Mouse (Mus musculus): ENCODE data around the gene Man2a1. TPM values are rescaled to one million over a fixed set of nuclear protein-coding genes. Genes with fewer than 3 reads are reported as not detected.
"Not testable (repeated sequence)": the region's sequence is repeated elsewhere in the genome, so short reads cannot be mapped to it uniquely, and the experiment has no call there.

The Man2a1 gene
- polyA plus RNA-seq, 1 experiment from 2014 or later = 3.0 TPM

DNA sequence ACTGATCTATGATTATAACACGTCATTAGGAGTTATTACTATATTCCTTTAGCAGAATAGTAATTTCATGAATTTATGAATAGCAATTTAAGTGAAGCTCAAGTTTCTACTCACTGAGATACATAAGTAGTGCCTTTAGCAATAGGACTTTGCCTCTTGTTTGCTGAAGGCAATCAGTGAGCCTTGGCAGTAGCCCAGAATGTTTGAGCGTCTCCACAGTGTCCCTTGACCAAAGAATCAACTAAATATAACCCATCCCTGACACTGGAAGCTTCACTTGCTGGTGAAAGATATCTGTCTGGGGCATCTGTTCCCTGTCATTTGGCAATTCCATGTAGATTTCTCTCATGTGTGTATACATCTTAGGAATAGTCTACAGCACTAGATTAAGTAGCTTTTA lies 147.6 kb downstream of the Man2a1 start:
- ATAC-seq (ENCODE audit: low FRiP score) (no peak), DNase-seq (ENCODE audit: low spot score, missing footprints) (no peak)
- Histone ChIP-seq H3K4me3 (ENCODE audit: low read depth, low read length) (no peak overlapping the region), H3K9me3 (ENCODE audit: control insufficient read depth, low read length) (no peaks in the 10 kb centered on the region; the same call in 1 of the 2 replicates), H3K27ac (ENCODE audit: low read depth, low read length) (no peak overlapping the region), H3K4me1 (ENCODE audit: control insufficient read depth, insufficient read depth, low read length) (no peaks in the 10 kb centered on the region), H3K4me2 (no peak overlapping the region), H3K27me3 (ENCODE audit: control insufficient read depth, insufficient read depth, low read length) (no peaks in the 10 kb centered on the region), H3K36me3 (ENCODE audit: control insufficient read depth, insufficient read depth, low read length) (no peaks in the 10 kb centered on the region), H3K9ac (ENCODE audit: low read length) (no peak overlapping the region)
- WGBS = 93% methylated on average over 2 of the region's 2 CpGs

DNA sequence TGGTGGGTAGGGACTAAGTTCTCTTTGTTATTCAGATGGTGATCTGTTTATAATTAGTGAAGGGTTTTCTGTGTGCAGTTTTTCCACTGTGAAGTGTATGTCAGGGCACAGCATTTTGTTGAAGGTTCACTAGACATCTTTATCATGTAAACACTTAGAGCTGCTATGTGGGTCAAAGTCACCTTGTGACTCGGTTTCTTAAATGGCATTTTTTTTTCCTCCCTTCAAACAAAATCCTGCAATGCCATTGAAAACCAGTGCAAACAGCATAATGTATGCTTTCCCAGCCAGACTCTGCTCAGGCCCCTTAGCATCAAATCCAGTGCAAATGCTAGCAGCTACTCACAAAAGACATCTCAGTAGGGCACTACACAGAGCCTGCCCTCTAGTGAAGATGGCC lies 148.6 kb downstream of the Man2a1 start:
- no peaks in the 10 kb centered on the region for H3K27me3 ChIP-seq (ENCODE audit: control insufficient read depth, insufficient read depth, low read length)
- no peaks in the 10 kb centered on the region; the same call in 1 of the 2 replicates for H3K9me3 ChIP-seq (ENCODE audit: control insufficient read depth, low read length)
- no peak overlapping the region for H3K9ac ChIP-seq (ENCODE audit: low read length)
- no peak for DNase-seq (ENCODE audit: low spot score, missing footprints)
- no peak overlapping the region for H3K4me2 ChIP-seq
- no peak for ATAC-seq (ENCODE audit: low FRiP score)
- 71% methylated on average over 1 of the region's 1 CpGs for WGBS
- no peak overlapping the region for H3K4me3 ChIP-seq (ENCODE audit: low read depth, low read length)
- H3K27ac ChIP-seq (ENCODE audit: low read depth, low read length) = no peak overlapping the region
- H3K36me3 ChIP-seq (ENCODE audit: control insufficient read depth, insufficient read depth, low read length) = no peaks in the 10 kb centered on the region
- no peaks in the 10 kb centered on the region for H3K4me1 ChIP-seq (ENCODE audit: control insufficient read depth, insufficient read depth, low read length)

DNA sequence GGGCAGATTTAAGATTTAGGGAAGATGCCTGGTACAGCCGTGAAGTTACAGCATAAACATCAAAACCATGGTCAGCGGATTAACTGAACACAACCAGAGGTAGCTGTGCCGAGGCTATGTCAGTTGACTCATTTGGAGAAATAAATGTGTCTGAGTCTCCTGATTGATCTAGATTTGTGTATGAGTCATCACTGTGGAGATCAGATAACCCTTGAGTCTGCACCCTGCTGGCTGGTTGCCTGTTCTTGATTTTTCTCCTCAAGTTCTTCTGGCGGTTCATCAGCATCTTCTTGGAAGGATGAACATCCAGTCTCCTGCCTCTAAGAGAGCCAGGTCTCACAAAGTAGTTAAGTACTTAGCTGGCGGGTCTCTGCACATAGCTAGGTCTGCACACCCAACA lies 150.7 kb downstream of the Man2a1 start:
- DNase-seq (ENCODE audit: low spot score, missing footprints) (no peak), ATAC-seq (ENCODE audit: low FRiP score) (no peak)
- H3K9ac ChIP-seq (ENCODE audit: low read length) = no peak overlapping the region
- no peaks in the 10 kb centered on the region for H3K36me3 ChIP-seq (ENCODE audit: control insufficient read depth, insufficient read depth, low read length)
- H3K9me3 ChIP-seq (ENCODE audit: control insufficient read depth, low read length) = no peaks in the 10 kb centered on the region
- H3K27ac ChIP-seq (ENCODE audit: low read depth, low read length) = no peak overlapping the region
- no peaks in the 10 kb centered on the region for H3K4me1 ChIP-seq (ENCODE audit: control insufficient read depth, insufficient read depth, low read length)
- WGBS = 88% methylated on average over 5 of the region's 5 CpGs
- no peak overlapping the region for H3K4me3 ChIP-seq (ENCODE audit: low read depth, low read length)
- no peaks in the 10 kb centered on the region for H3K27me3 ChIP-seq (ENCODE audit: control insufficient read depth, insufficient read depth, low read length)
- H3K4me2 ChIP-seq = no peak overlapping the region

DNA sequence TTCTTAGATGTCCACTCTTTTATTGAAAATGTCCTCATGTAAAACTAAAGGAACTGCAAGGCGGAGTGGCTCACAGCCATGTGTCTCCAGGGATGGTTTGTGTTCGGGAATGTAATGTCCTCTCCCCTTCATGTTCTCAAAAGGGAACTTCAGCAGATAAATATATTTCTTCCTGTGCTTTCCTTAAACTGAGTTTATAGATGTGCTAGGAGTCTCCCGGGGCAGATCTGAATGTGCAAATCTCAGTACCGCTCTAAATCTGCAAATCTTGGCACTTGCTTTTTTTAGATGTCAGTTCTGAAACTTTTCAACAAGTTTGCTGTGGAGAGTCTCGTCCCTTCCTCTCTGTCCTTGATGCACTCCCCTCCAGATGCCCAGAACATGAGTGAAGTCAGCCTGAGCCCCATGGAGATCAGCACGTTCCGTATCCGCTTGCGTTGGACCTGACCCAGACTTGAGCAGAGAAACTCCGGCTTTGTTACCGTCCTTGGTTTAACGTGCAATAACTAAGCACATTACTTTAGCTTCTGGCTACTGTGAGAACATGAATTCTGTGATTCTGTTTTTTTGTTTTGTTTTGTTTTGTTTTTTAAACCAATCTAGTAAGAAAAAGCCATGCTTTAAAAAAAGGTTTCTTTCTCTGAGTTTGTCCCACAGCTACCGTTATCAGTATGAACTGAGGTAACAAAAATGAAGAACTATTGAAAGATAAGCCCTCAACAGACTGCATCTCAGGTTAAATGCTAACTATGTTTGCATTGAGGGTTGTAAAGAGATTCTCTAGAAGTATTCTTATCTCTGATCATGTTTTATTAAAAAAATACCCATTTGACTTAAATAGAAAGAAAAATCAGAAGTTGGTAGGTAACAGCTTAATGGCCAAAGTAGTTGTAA lies 151.8 kb downstream of the Man2a1 start:
- no peaks in the 10 kb centered on the region for H3K9me3 ChIP-seq (ENCODE audit: control insufficient read depth, low read length)
- WGBS = 94% methylated on average over 13 of the region's 13 CpGs
- H3K36me3 ChIP-seq (ENCODE audit: control insufficient read depth, insufficient read depth, low read length) = no peaks in the 10 kb centered on the region
- DNase-seq (ENCODE audit: low spot score, missing footprints) = peak; percentile 66
- no peaks in the 10 kb centered on the region for H3K4me1 ChIP-seq (ENCODE audit: control insufficient read depth, insufficient read depth, low read length)
- H3K4me2 ChIP-seq = no peak overlapping the region
- no peak overlapping the region for H3K27ac ChIP-seq (ENCODE audit: low read depth, low read length)
- no peak overlapping the region for H3K4me3 ChIP-seq (ENCODE audit: low read depth, low read length)
- no peak overlapping the region for H3K9ac ChIP-seq (ENCODE audit: low read length)
- ATAC-seq (ENCODE audit: low FRiP score) = no peak
- H3K27me3 ChIP-seq (ENCODE audit: control insufficient read depth, insufficient read depth, low read length) = no peaks in the 10 kb centered on the region

- Histone ChIP-seq H3K4me2 (no peak overlapping the region), H3K4me1 (ENCODE audit: control insufficient read depth, insufficient read depth, low read length) (no peaks in the 10 kb centered on the region), H3K9me3 (ENCODE audit: control insufficient read depth, low read length) (no peaks in the 10 kb centered on the region), H3K36me3 (ENCODE audit: control insufficient read depth, insufficient read depth, low read length) (no peaks in the 10 kb centered on the region), H3K4me3 (ENCODE audit: low read depth, low read length) (no peak overlapping the region), H3K27ac (ENCODE audit: low read depth, low read length) (no peak overlapping the region), H3K27me3 (ENCODE audit: control insufficient read depth, insufficient read depth, low read length) (no peaks in the 10 kb centered on the region), H3K9ac (ENCODE audit: low read length) (no peak overlapping the region)
- WGBS = 88% methylated on average over 6 of the region's 6 CpGs
- DNase-seq (ENCODE audit: low spot score, missing footprints) = no peak
- ATAC-seq (ENCODE audit: low FRiP score) = no peak
Observed at GRCm38 (mm10) chr17:64753507-64753906, 153.0 kb downstream of the Man2a1 start.

DNA sequence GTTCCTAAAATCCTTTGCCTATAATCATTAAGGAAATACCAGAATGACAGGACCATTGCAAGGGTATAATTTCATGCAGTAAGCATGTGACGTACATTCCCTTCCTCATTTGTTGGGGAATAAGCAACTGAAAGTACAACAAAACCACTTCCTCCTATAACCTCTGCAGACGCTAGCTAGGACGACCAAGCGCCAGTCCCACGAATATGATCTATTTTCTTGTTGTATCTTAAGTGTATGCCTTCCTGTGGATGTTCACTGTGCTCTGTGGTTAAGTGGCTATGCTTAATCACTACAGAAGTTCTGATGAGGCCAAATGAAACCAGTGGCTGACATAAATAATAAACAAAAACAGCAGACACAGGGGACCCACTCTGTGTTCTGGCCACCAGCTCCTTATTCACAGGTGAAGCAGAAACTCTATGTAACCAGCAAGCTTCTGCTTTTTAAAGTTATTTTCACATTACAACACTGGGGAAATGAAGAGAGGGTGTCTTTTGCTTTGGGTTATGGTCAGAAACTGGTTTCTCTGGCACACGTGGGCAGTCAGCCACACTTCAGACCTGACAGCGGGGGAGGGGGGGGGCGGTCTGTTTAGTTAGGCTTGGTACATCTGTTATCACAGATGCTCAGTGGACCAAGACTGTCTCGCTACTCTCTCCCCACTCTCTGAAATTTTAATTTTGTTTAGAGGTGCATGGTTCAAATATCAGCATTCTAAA lies 153.8 kb downstream of the Man2a1 start:
- H3K9me3 ChIP-seq (ENCODE audit: control insufficient read depth, low read length) = no peaks in the 10 kb centered on the region
- H3K4me2 ChIP-seq = no peak overlapping the region
- H3K9ac ChIP-seq (ENCODE audit: low read length) = no peak overlapping the region
- no peaks in the 10 kb centered on the region for H3K27me3 ChIP-seq (ENCODE audit: control insufficient read depth, insufficient read depth, low read length)
- ATAC-seq (ENCODE audit: low FRiP score) = peak; percentile 57; the same call in 1 of the 2 replicates
- no peaks in the 10 kb centered on the region for H3K36me3 ChIP-seq (ENCODE audit: control insufficient read depth, insufficient read depth, low read length)
- no peak overlapping the region for H3K4me3 ChIP-seq (ENCODE audit: low read depth, low read length)
- no peak for DNase-seq (ENCODE audit: low spot score, missing footprints)
- 74% methylated on average over 9 of the region's 9 CpGs for WGBS
- H3K4me1 ChIP-seq (ENCODE audit: control insufficient read depth, insufficient read depth, low read length) = no peaks in the 10 kb centered on the region
- H3K27ac ChIP-seq (ENCODE audit: low read depth, low read length) = no peak overlapping the region

DNA sequence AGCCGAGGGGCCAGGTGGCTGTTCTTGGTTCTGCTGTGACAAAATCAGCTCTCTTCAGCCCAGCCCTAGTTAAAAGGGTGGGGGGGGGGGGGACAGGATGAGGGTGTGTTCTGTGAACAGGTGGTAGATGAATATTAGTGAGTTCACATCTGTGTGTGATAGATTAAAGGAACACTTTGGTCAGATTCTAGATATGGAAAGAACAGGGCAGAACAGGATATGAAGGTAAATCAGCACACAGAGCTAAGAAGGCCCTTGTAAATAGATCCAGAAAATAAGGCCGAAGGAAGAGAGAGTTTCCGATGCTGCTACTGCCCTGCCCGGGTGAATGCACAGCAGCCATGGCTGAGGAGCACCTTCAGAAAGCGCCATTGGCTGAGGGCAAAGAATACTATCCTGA lies 154.7 kb downstream of the Man2a1 start:
- ATAC-seq (ENCODE audit: low FRiP score) = 0 out of 2 replicates have a peak, but pooled peaks have one; percentile 35
- Histone ChIP-seq H3K4me2 (no peak overlapping the region), H3K4me3 (ENCODE audit: low read depth, low read length) (no peak overlapping the region), H3K9me3 (ENCODE audit: control insufficient read depth, low read length) (no peaks in the 10 kb centered on the region), H3K4me1 (ENCODE audit: control insufficient read depth, insufficient read depth, low read length) (no peaks in the 10 kb centered on the region), H3K27ac (ENCODE audit: low read depth, low read length) (no peak overlapping the region), H3K27me3 (ENCODE audit: control insufficient read depth, insufficient read depth, low read length) (no peaks in the 10 kb centered on the region), H3K9ac (ENCODE audit: low read length) (no peak overlapping the region), H3K36me3 (ENCODE audit: control insufficient read depth, insufficient read depth, low read length) (no peaks in the 10 kb centered on the region)
- WGBS = 75% methylated on average over 5 of the region's 5 CpGs
- no peak for DNase-seq (ENCODE audit: low spot score, missing footprints)

- not testable (repeated sequence) for H3K36me3 ChIP-seq (ENCODE audit: control insufficient read depth, insufficient read depth, low read length); ATAC-seq (ENCODE audit: low FRiP score); H3K9ac ChIP-seq (ENCODE audit: low read length); H3K9me3 ChIP-seq (ENCODE audit: control insufficient read depth, low read length); H3K4me3 ChIP-seq (ENCODE audit: low read depth, low read length); H3K4me1 ChIP-seq (ENCODE audit: control insufficient read depth, insufficient read depth, low read length); H3K4me2 ChIP-seq; H3K27ac ChIP-seq (ENCODE audit: low read depth, low read length); H3K27me3 ChIP-seq (ENCODE audit: control insufficient read depth, insufficient read depth, low read length); DNase-seq (ENCODE audit: low spot score, missing footprints)
- WGBS = 87% methylated on average over 3 of the region's 4 CpGs
Observed at GRCm38 (mm10) chr17:64762651-64763050, 162.1 kb downstream of the Man2a1 start.

DNA sequence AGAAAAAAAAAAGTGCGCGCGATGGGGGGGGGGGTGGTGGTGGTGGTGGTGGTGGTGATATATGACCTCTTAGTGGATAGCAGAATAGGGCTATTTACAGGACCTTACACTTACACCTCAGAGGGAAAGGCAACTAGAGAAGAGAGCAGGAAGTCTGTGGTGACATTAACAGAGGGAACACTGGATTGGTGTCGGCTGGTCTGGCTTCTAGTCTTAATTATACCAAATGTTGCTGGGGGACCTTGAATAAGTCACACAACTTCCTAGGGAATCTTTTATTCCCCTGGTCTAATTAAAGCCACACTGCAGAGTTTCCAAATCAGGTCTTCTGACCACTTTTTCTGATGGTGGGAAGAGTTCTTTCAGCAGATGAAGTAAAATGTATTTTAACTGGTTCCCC lies 163.0 kb downstream of the Man2a1 start:
- no peaks in the 10 kb centered on the region for H3K36me3 ChIP-seq (ENCODE audit: control insufficient read depth, insufficient read depth, low read length)
- no peaks in the 10 kb centered on the region for H3K9me3 ChIP-seq (ENCODE audit: control insufficient read depth, low read length)
- H3K4me3 ChIP-seq (ENCODE audit: low read depth, low read length) = no peak overlapping the region
- no peak overlapping the region for H3K27ac ChIP-seq (ENCODE audit: low read depth, low read length)
- no peaks in the 10 kb centered on the region for H3K27me3 ChIP-seq (ENCODE audit: control insufficient read depth, insufficient read depth, low read length)
- no peak overlapping the region for H3K4me2 ChIP-seq
- no peak overlapping the region for H3K9ac ChIP-seq (ENCODE audit: low read length)
- H3K4me1 ChIP-seq (ENCODE audit: control insufficient read depth, insufficient read depth, low read length) = no peaks in the 10 kb centered on the region
- WGBS = 95% methylated on average over 4 of the region's 4 CpGs
- DNase-seq (ENCODE audit: low spot score, missing footprints) (no peak), ATAC-seq (ENCODE audit: low FRiP score) (no peak)

Measured in midbrain, embryonic 11.5 days (tissue).